Mouse (Mus musculus) ES-E14 (cell line): Measurements from ENCODE around the gene Palm. TPM values are rescaled to one million over a fixed set of nuclear protein-coding genes. Genes with fewer than 3 reads are reported as not detected.
A peak's percentile ranks its signal among the peaks of the same experiment; 100 is the strongest.

Experiments
- DNase-seq: peaks from one replicate; pipeline ENCODE4 v3.0.0-alpha.2; 2013; ENCODE audit warnings: low read depth, low spot score
- H3K27ac ChIP-seq: 2 replicates; pipeline ENCODE4 v1.5.1; 2012; ENCODE audit warnings: low read depth, mild to moderate bottlenecking, low read length, moderate library complexity, mixed read lengths; ENCODE audit not compliant: poor library complexity, insufficient read depth, severe bottlenecking
- H3K36me3 ChIP-seq: 2 replicates; pipeline ENCODE4 v1.6.1; 2012; ENCODE audit warnings: mild to moderate bottlenecking, low read length, moderate library complexity, mixed read lengths; ENCODE audit not compliant: control insufficient read depth, poor library complexity, insufficient read depth, severe bottlenecking
- H3K4me1 ChIP-seq, 2 experiments: fragments of 150-350 bp in 1 of 2; sonication (generic) in 1 of 2; 2 replicates each; pipeline ENCODE4 v1.6.1; 2012; ENCODE audit warnings: low read length in 2 of 2, mild to moderate bottlenecking in 1 of 2, mixed read lengths in 1 of 2; ENCODE audit not compliant: control insufficient read depth in 2 of 2, insufficient read depth in 2 of 2, poor library complexity in 1 of 2
- H3K4me3 ChIP-seq, 2 experiments: fragments of 150-350 bp in 1 of 2; sonication (generic) in 1 of 2; 2 replicates each; pipeline ENCODE4 v1.5.1; 2012; ENCODE audit warnings: low read length in 2 of 2, low read depth in 1 of 2, mild to moderate bottlenecking in 1 of 2, mixed read lengths in 1 of 2; ENCODE audit not compliant: insufficient read depth in 1 of 2, poor library complexity in 1 of 2, severe bottlenecking in 1 of 2
- H3K9ac ChIP-seq: 2 replicates; pipeline ENCODE4 v1.6.1; 2012; ENCODE audit warnings: low read depth, mild to moderate bottlenecking, low read length, mixed read lengths; ENCODE audit not compliant: poor library complexity, insufficient read depth, severe bottlenecking
- H3K9me3 ChIP-seq: fragments of 150-350 bp; sonication (generic); 2 replicates; pipeline ENCODE4 v1.6.1; 2012; ENCODE audit warnings: low read depth, mild to moderate bottlenecking, low read length; ENCODE audit not compliant: control insufficient read depth, insufficient read depth
- CHD2 ChIP-seq: IDR thresholded peaks from 2 replicates; pipeline ENCODE4 v1.6.1; 2014; ENCODE audit warnings: mild to moderate bottlenecking, low read depth, low read length, inconsistent platforms
- HCFC1 ChIP-seq: IDR thresholded peaks from 2 replicates; pipeline ENCODE4 v1.6.1; 2012; ENCODE audit warnings: low read length, inconsistent platforms, borderline replicate concordance; ENCODE audit not compliant: insufficient read depth
- MAFK ChIP-seq: IDR thresholded peaks from 2 replicates; pipeline ENCODE4 v1.6.1; 2014; ENCODE audit warnings: mild to moderate bottlenecking, low read depth, low read length, inconsistent platforms; ENCODE audit not compliant: insufficient read depth
- ZC3H11A ChIP-seq: IDR thresholded peaks from 2 replicates; pipeline ENCODE4 v1.6.1; 2012; ENCODE audit warnings: low read depth, mild to moderate bottlenecking, inconsistent platforms, low read length, borderline replicate concordance
- ZNF384 ChIP-seq: IDR thresholded peaks from 2 replicates; pipeline ENCODE4 v1.6.1; 2012; ENCODE audit warnings: low read depth, low read length, inconsistent platforms
- in situ Hi-C, 2 experiments: fragments of 600-800 bp; cut with MboI; formaldehyde crosslinking; loops; one replicate each; pipeline ENCODE4 v1.15.1; 2025; ENCODE audit warnings: low sequenced_read_pairs in 2 of 2, inconsistent platforms in 1 of 2; ENCODE audit not compliant: unreplicated experiment in 2 of 2
- total RNA-seq: library from RNA; depleted of rRNA; stranded (reverse); fragments of 300-350 nt; gene quantifications from 2 replicates; pipeline ENCODE4 v1.2.3, GENCODE M21; 2012

Gene Palm
- total RNA-seq, 1 experiment = 10.7 TPM

GRCm38 (mm10) chr10:79843476-79843875, 50.1 kb downstream of the Palm start:
- H3K9me3 ChIP-seq = no peaks in the 10 kb centered on the region
- H3K27ac ChIP-seq = no peak overlapping the region
- no peak for DNase-seq
- H3K4me1 ChIP-seq = peaks cover 2 to 8% of the 10 kb centered on the region in 2 experiments; a peak in 3 of 4 replicates
- H3K36me3 ChIP-seq = no peaks in the 10 kb centered on the region
- no peak overlapping the region for H3K9ac ChIP-seq
- TF ChIP-seq ZC3H11A (no peak), ZNF384 (no peak), HCFC1 (no peak), CHD2 (no peak), MAFK (no peak)
- in situ Hi-C loops = no loop called here
- no peak overlapping the region for H3K4me3 ChIP-seq

- Histone ChIP-seq H3K9me3 (no peaks in the 10 kb centered on the region), H3K4me1 (peaks cover 2 to 18% of the 10 kb centered on the region in 2 experiments), H3K36me3 (no peaks in the 10 kb centered on the region), H3K27ac (no peak overlapping the region), H3K9ac (no peak overlapping the region), H3K4me3 (no peak overlapping the region)
- TF ChIP-seq ZNF384 (no peak), MAFK (no peak), HCFC1 (no peak), ZC3H11A (no peak), CHD2 (no peak)
- DNase-seq = no peak
- in situ Hi-C loops = no loop called here
Observed at GRCm38 (mm10) chr10:79846553-79846952, 53.2 kb downstream of the Palm start.

- no peak overlapping the region for H3K4me3 ChIP-seq
- in situ Hi-C loops = no loop called here
- H3K4me1 ChIP-seq = peaks cover 0 to 18% of the 10 kb centered on the region in 2 experiments; a peak in 3 of 4 replicates
- no peak for DNase-seq
- no peaks in the 10 kb centered on the region for H3K36me3 ChIP-seq
- 0 out of 2 replicates have a peak overlapping the region, but pooled peaks have one; percentile 32 for H3K9ac ChIP-seq
- no peaks in the 10 kb centered on the region for H3K9me3 ChIP-seq
- TF ChIP-seq ZNF384 (no peak), HCFC1 (no peak), MAFK (no peak)
- H3K27ac ChIP-seq = no peak overlapping the region
Observed at GRCm38 (mm10) chr10:79849941-79850628, 56.7 kb downstream of the Palm start.

- no peak for TF ChIP-seq ZC3H11A
- TF ChIP-seq MAFK = no peak
- no peak for TF ChIP-seq CHD2
- TF ChIP-seq ZNF384 = no peak
- TF ChIP-seq HCFC1 = no peak
- no peak for DNase-seq
- Histone ChIP-seq H3K4me1 (peaks cover 0 to 22% of the 10 kb centered on the region in 2 experiments; a peak in 3 of 4 replicates), H3K4me3 (peak overlapping the region; percentile 18 to 69; a peak in 3 of 4 replicates), H3K27ac (peak overlapping the region; percentile 97), H3K9me3 (no peaks in the 10 kb centered on the region), H3K9ac (peak overlapping the region; percentile 53; the same call in 1 of the 2 replicates), H3K36me3 (peaks cover 8% of the 10 kb centered on the region)
- in situ Hi-C loops = no loop called here
Observed at GRCm38 (mm10) chr10:79851653-79852052, 58.3 kb downstream of the Palm start.
